Comparison of ENCODE assay signal across 24 mouse cellular contexts in genomic region chr2:57145646-57146421, GRCm38 (mm10). TPM values are rescaled to one million over a fixed set of nuclear protein-coding genes. Genes with fewer than 3 reads are reported as not detected.
DNase-seq lines count a peak whose midpoint lies in the region; ATAC-seq lines count a peak whose summit lies in the region.
"Had no signal": no experiment of that assay in that cellular context is flagged by ENCODE, and none has a peak within 500 bp of the region (broad histone marks: within the 10 kb centered on the region; RNA-seq: fewer than 3 reads in every experiment).

No protein-coding gene starts in this region.

- no peaks in the 10 kb centered on the region for H3K27me3 ChIP-seq in forebrain, embryonic 16.5 days (replicated peaks; ENCODE audit: control insufficient read depth, insufficient read depth, low read length)
- no peaks in the 10 kb centered on the region for H3K27me3 ChIP-seq in forebrain, embryonic 11.5 days (ENCODE audit: control insufficient read depth, insufficient read depth, low read length)
- no peaks in the 10 kb centered on the region for H3K27me3 ChIP-seq in intestine, embryonic 15.5 days (replicated peaks)
- H3K27me3 ChIP-seq: forebrain, embryonic 13.5 days; heart, embryonic 12.5 days; heart, embryonic 15.5 days; hindbrain, embryonic 13.5 days had no signal

- H3K4me1 ChIP-seq in forebrain, embryonic 16.5 days (replicated peaks; ENCODE audit: control insufficient read depth, insufficient read depth, low read length) = no peaks in the 10 kb centered on the region
- H3K4me1 ChIP-seq in forebrain, embryonic 11.5 days (replicated peaks; ENCODE audit: control insufficient read depth, insufficient read depth, low read length) = no peaks in the 10 kb centered on the region
- H3K4me1 ChIP-seq in intestine, embryonic 15.5 days (replicated peaks) = no peaks in the 10 kb centered on the region
- H3K4me1 ChIP-seq: forebrain, embryonic 13.5 days; heart, embryonic 12.5 days; heart, embryonic 15.5 days; hindbrain, embryonic 10.5 days; hindbrain, embryonic 13.5 days had no signal

- no peak overlapping the region for H3K4me3 ChIP-seq in forebrain, embryonic 16.5 days (replicated peaks; ENCODE audit: low read length)
- H3K4me3 ChIP-seq in forebrain, embryonic 11.5 days (ENCODE audit: low read depth, low read length) = no peak overlapping the region
- no peak overlapping the region for H3K4me3 ChIP-seq in intestine, embryonic 15.5 days (replicated peaks)
- H3K4me3 ChIP-seq: forebrain, embryonic 13.5 days; heart, embryonic 12.5 days; heart, embryonic 15.5 days; hindbrain, embryonic 10.5 days; hindbrain, embryonic 13.5 days had no signal

- no peaks in the 10 kb centered on the region for H3K9me3 ChIP-seq in forebrain, embryonic 16.5 days (ENCODE audit: control insufficient read depth, low read length)
- no peaks in the 10 kb centered on the region for H3K9me3 ChIP-seq in forebrain, embryonic 11.5 days (ENCODE audit: control insufficient read depth, low read length)
- H3K9me3 ChIP-seq in intestine, embryonic 15.5 days = no peaks in the 10 kb centered on the region
- H3K9me3 ChIP-seq: forebrain, embryonic 13.5 days; heart, embryonic 12.5 days; heart, embryonic 15.5 days; hindbrain, embryonic 10.5 days; hindbrain, embryonic 13.5 days had no signal

- intact Hi-C loops in left cerebral cortex, postnatal 14 days (cut with DNase I) = no loop called here

- ATAC-seq in forebrain, embryonic 16.5 days = 0 out of 2 replicates have a peak, but pooled peaks have one; percentile 67
- no peak for ATAC-seq in forebrain, embryonic 11.5 days (replicated peaks; ENCODE audit: low FRiP score)
- ATAC-seq in intestine, embryonic 15.5 days = peak; percentile 74
- ATAC-seq: CD4-positive, CD25-positive, alpha-beta regulatory T cell, adult 4 months; forebrain, embryonic 13.5 days; hindbrain, embryonic 16.5 days had no signal

- H3K36me3 ChIP-seq in forebrain, embryonic 16.5 days (ENCODE audit: control insufficient read depth, insufficient read depth) = no peaks in the 10 kb centered on the region
- H3K36me3 ChIP-seq in forebrain, embryonic 11.5 days (ENCODE audit: control insufficient read depth, insufficient read depth, low read length) = no peaks in the 10 kb centered on the region
- H3K36me3 ChIP-seq in intestine, embryonic 15.5 days = no peaks in the 10 kb centered on the region
- H3K36me3 ChIP-seq: heart, embryonic 12.5 days; heart, embryonic 15.5 days; hindbrain, embryonic 10.5 days; hindbrain, embryonic 13.5 days had no signal

- no peak overlapping the region for H3K4me2 ChIP-seq in forebrain, embryonic 16.5 days (ENCODE audit: low read length)
- H3K4me2 ChIP-seq in forebrain, embryonic 11.5 days (ENCODE audit: low read depth, low read length, severe bottlenecking) = no peak overlapping the region
- H3K4me2 ChIP-seq in intestine, embryonic 15.5 days (replicated peaks) = no peak overlapping the region
- H3K4me2 ChIP-seq: forebrain, embryonic 13.5 days; heart, embryonic 12.5 days; heart, embryonic 15.5 days; hindbrain, embryonic 13.5 days had no signal

- no peak for DNase-seq in forebrain, embryonic 11.5 days (ENCODE audit: low spot score)
- DNase-seq in left cerebral cortex, postnatal 14 days (ENCODE audit: low spot score in 2 of 2) = peak; percentile 20 to 33
- no peak for DNase-seq in left cerebral cortex, adult 18-20 months (ENCODE audit: low spot score in 2 of 2)
- DNase-seq in retina, postnatal 1 day = no peak
- DNase-seq in adrenal gland, adult 8-10 months = no peak
- DNase-seq: adrenal gland, adult 2 months; adrenal gland, postnatal 25 days; cerebellum, adult 18-20 months; cerebellum, adult 9-10 months; cerebellum, postnatal 14 days; gastrocnemius, postnatal 25 days; heart, adult 18-20 months; heart, postnatal 10 days; heart, postnatal 36 days; kidney, adult 11 months had no signal

- no peak overlapping the region for H3K9ac ChIP-seq in forebrain, embryonic 16.5 days (replicated peaks; ENCODE audit: low read depth, low read length)
- H3K9ac ChIP-seq in forebrain, embryonic 11.5 days (ENCODE audit: low read length) = no peak overlapping the region
- H3K9ac ChIP-seq in intestine, embryonic 15.5 days = no peak overlapping the region
- H3K9ac ChIP-seq: forebrain, embryonic 13.5 days; heart, embryonic 12.5 days; heart, embryonic 15.5 days; hindbrain, embryonic 13.5 days had no signal

- no peak overlapping the region for H3K27ac ChIP-seq in forebrain, embryonic 16.5 days (ENCODE audit: low read length)
- no peak overlapping the region for H3K27ac ChIP-seq in forebrain, embryonic 11.5 days (ENCODE audit: low read depth, low read length)
- H3K27ac ChIP-seq in intestine, embryonic 15.5 days = no peak overlapping the region
- H3K27ac ChIP-seq: forebrain, embryonic 13.5 days; heart, embryonic 15.5 days; hindbrain, embryonic 10.5 days; hindbrain, embryonic 13.5 days had no signal

- WGBS in forebrain, embryonic 16.5 days = 88% methylated on average over 5 of the region's 5 CpGs
- 93% methylated on average over 5 of the region's 5 CpGs for WGBS in forebrain, embryonic 11.5 days
- WGBS in intestine, embryonic 15.5 days = 68% methylated on average over 5 of the region's 5 CpGs

RNA-seq across cellular contexts. Expression of gene Nr4a2, which starts 22.0 kb away (rescaled TPM):
- polyA plus RNA-seq in forebrain, embryonic 16.5 days (2015; fragmentation: Nextera tagmentation; extraction: Ambion mirVana) = 25.9 and 28.5 TPM in 2 replicates
- polyA plus RNA-seq in forebrain, embryonic 11.5 days (2014; fragmentation: Nextera tagmentation; extraction: Ambion mirVana) = 14.9 and 15.7 TPM in 2 replicates
- 10 to 100 TPM; 44.6 to 62.5 TPM for total RNA-seq in left cerebral cortex, postnatal 14 days (2021)
- total RNA-seq in left cerebral cortex, adult 18-20 months (2021) = 10 to 100 TPM; 38.4 to 71.5 TPM
- 3.3 and 3.9 TPM in 2 replicates for polyA plus RNA-seq in intestine, embryonic 15.5 days (2015; fragmentation: Nextera tagmentation; extraction: Ambion mirVana)
- total RNA-seq in adrenal gland, adult 8-10 months (2022) = 10 to 100 TPM in 1 of 4 experiments, 1 to 10 TPM in 3; 6.8 to 29.7 (median 8.4) TPM

Comparison
In these comparisons a context has a peak if more than half of its experiments do, and no peak if none do; other contexts are left out.
1. DNase-seq: peak in left cerebral cortex, postnatal 14 days (2 of 2); none in forebrain, embryonic 11.5 days (single experiment), left cerebral cortex, adult 18-20 months (0 of 2), retina, postnatal 1 day (single experiment) and adrenal gland, adult 8-10 months (single experiment).